14 mouse cellular contexts compared by ENCODE assay signal in the genomic region with DNA sequence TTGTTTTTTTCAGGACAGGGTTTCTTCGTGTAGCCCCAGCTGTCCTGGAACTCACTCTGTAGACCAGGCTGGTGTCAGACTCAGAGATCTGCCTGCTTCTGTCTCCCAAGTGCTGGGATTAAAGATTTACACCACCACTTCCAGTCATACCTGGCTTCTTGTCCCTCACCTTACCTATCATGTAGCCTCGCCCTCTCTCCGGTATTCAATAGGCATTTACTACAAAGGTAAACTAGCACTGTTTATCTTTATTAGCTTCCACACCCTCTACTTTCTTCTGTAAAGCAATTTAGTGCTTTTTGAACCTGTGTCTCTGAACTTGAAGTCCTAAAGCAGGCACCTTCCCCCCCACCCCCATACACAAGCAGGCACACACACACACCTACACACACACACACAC.
"Had no signal": no experiment of that assay in that cellular context is flagged by ENCODE, and none has a peak within 500 bp of the region (broad histone marks: within the 10 kb centered on the region; RNA-seq: fewer than 3 reads in every experiment).

No protein-coding gene starts in this region.

- DNase-seq: lung, adult 18-20 months; lung, embryonic 14.5 days; lung, postnatal 10 days; lung, postnatal 4 days; right cerebral cortex, postnatal 14 days; spleen, adult 18-20 months; thymus, adult 2 months; thymus, postnatal 25 days; thymus, postnatal 4 days had no signal

- H3K36me3 ChIP-seq: midbrain, embryonic 10.5 days; midbrain, embryonic 13.5 days; neural tube, embryonic 13.5 days; neural tube, embryonic 15.5 days had no signal

- H3K27me3 ChIP-seq: midbrain, embryonic 13.5 days; neural tube, embryonic 13.5 days; neural tube, embryonic 15.5 days had no signal

- H3K9ac ChIP-seq: lung, embryonic 14.5 days; midbrain, embryonic 13.5 days; neural tube, embryonic 13.5 days; neural tube, embryonic 15.5 days had no signal

- H3K4me2 ChIP-seq: lung, embryonic 14.5 days; midbrain, embryonic 13.5 days; neural tube, embryonic 13.5 days; neural tube, embryonic 15.5 days had no signal

- ATAC-seq: midbrain, embryonic 13.5 days had no signal

- H3K9me3 ChIP-seq: midbrain, embryonic 13.5 days; neural tube, embryonic 13.5 days; neural tube, embryonic 15.5 days had no signal

- H3K27ac ChIP-seq: midbrain, embryonic 10.5 days; midbrain, embryonic 13.5 days; neural tube, embryonic 13.5 days; neural tube, embryonic 15.5 days had no signal

- H3K4me3 ChIP-seq: midbrain, embryonic 10.5 days; midbrain, embryonic 13.5 days; myocyte; neural tube, embryonic 13.5 days; neural tube, embryonic 15.5 days had no signal
